Mouse (Mus musculus): ENCODE results near the gene Egf. TPM values are rescaled to one million over a fixed set of nuclear protein-coding genes. Genes with fewer than 3 reads are reported as not detected.
A peak's percentile ranks its signal among the peaks of the same experiment; 100 is the strongest.

Gene Egf
- polyA plus RNA-seq, 1 experiment, result 0.77 TPM

DNA sequence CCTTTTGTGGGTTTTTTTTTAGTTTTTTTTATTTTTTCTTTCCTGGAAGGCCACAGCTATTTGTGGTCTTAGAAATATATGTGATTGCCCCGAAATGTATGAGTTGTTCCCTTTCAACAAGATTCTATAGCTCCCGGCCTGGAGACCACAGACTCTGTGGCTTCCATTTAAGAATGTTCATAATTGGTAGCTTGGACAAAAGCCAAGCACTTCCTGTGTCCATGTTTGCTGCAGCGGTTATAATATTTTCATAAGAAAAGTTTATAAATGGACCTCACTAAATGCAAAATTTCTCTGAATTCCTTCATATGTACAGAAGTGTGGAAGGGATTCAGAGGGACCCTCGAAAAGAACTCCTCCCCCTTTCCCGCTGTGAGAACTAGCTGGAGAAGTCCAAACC lies 108.3 kb downstream of the Egf start:
- H3K4me3 ChIP-seq (ENCODE audit: low read depth, low read length), result no peak overlapping the region
- no peaks in the 10 kb centered on the region for H3K27me3 ChIP-seq (ENCODE audit: control insufficient read depth, insufficient read depth, low read length)
- no peak overlapping the region for H3K27ac ChIP-seq (ENCODE audit: insufficient read depth, low read depth, low read length)
- TF ChIP-seq CTCF (IDR thresholded peaks at IDR 0.05; ENCODE audit: extremely low read depth, insufficient read length, insufficient replicate concordance, low read depth, low read length), result no peak
- TF ChIP-seq POLR2A (IDR thresholded peaks at IDR 0.05; ENCODE audit: low read depth, low read length), result no peak
- no peaks in the 10 kb centered on the region; the same call in 1 of the 2 replicates for H3K4me1 ChIP-seq (ENCODE audit: control insufficient read depth, insufficient read depth, insufficient read length, low read length)
- no peaks in the 10 kb centered on the region for H3K36me3 ChIP-seq (ENCODE audit: control insufficient read depth, insufficient read depth, low read length)
- 84% methylated on average over 5 of the region's 5 CpGs for WGBS

DNA sequence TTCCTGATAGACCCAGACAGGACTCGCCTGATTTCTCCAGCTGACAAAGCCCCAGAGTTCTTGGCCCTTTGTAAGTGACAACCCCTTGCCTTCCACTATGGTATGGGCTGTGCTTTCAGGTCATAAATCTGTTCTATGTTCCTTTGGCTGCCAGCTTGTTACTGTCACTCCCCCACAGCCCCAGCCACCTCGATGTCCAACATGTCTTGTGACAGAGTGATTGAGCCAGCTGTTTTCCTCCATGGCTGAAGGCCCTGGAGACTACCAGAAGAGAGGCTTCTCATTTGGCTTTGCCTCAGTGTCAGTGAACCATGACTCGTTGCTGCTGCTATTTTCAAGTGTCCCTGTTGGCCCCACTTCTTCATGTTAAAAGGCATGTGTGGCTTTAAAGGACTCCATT lies 109.7 kb downstream of the Egf start:
- Histone ChIP-seq H3K4me3 (ENCODE audit: low read depth, low read length) (no peak overlapping the region), H3K27me3 (ENCODE audit: control insufficient read depth, insufficient read depth, low read length) (no peaks in the 10 kb centered on the region), H3K36me3 (ENCODE audit: control insufficient read depth, insufficient read depth, low read length) (no peaks in the 10 kb centered on the region), H3K4me1 (ENCODE audit: control insufficient read depth, insufficient read depth, insufficient read length, low read length) (no peaks in the 10 kb centered on the region; the same call in 1 of the 2 replicates), H3K27ac (ENCODE audit: insufficient read depth, low read depth, low read length) (no peak overlapping the region)
- WGBS, result 58% methylated on average over 3 of the region's 3 CpGs
- TF ChIP-seq CTCF (IDR thresholded peaks at IDR 0.05; ENCODE audit: extremely low read depth, insufficient read length, insufficient replicate concordance, low read depth, low read length), result no peak
- TF ChIP-seq POLR2A (IDR thresholded peaks at IDR 0.05; ENCODE audit: low read depth, low read length), result no peak

DNA sequence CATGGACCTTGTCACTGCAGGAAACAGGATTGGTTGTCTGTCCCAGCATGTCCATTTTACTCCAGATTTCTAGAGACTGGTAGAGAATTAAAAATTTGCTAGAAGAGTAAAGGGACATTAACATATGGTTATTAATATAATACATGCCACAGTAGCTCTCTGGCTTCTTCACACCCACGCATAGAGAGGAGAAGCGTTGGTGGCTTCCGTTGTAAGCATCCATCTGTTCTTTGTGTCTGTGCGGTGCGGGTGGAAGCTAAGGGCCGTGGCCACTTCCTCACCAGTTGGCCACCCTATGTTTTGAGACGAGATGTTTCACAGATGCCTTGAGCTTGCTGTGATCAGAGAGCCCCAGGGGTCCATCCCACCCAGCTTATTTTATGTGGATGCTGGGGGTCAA lies 113.5 kb downstream of the Egf start:
- Histone ChIP-seq H3K4me1 (ENCODE audit: control insufficient read depth, insufficient read depth, insufficient read length, low read length) (no peaks in the 10 kb centered on the region), H3K36me3 (ENCODE audit: control insufficient read depth, insufficient read depth, low read length) (no peaks in the 10 kb centered on the region), H3K4me3 (ENCODE audit: low read depth, low read length) (no peak overlapping the region), H3K27me3 (ENCODE audit: control insufficient read depth, insufficient read depth, low read length) (no peaks in the 10 kb centered on the region), H3K27ac (ENCODE audit: insufficient read depth, low read depth, low read length) (no peak overlapping the region)
- TF ChIP-seq POLR2A (IDR thresholded peaks at IDR 0.05; ENCODE audit: low read depth, low read length) (no peak), CTCF (IDR thresholded peaks at IDR 0.05; ENCODE audit: extremely low read depth, insufficient read length, insufficient replicate concordance, low read depth, low read length) (no peak)
- WGBS, result 87% methylated on average over 7 of the region's 7 CpGs

DNA sequence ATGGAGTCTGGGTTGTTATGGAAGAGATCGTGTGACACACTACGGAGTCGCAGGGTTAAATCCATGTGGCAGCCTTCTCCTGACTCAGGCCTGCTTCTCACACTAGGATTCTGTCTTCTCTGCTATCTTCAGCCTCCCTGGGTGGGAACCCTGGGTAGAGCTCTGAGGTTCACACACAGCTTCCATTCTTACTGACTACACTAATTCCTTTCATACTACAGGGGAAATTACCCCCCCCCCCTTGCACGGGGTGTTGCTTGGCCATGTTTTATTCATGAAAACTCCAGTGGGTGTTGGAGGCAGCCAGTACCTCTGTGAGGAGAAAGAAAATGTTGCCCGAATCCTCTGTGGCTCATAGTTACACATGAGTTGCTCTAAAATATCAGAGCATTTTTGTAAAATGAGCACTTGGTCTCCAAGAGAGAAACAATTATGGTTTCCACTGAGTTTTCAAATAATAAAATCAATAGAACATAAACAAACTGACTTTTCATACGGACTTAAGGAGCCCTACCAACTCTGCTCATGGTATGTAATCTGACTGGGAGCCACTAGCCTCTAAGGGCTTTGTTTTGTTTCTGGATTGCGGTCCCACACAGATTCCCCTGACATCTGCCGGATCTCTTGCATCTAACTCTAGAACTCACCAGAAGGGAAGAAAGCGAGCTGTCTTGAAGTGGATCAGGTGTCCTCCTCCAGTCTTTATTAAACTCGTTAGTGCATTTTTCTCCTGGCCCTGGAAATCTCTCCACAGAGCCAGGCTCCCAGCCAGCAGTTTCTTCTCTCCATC lies 114.7 kb downstream of the Egf start:
- Histone ChIP-seq H3K27me3 (ENCODE audit: control insufficient read depth, insufficient read depth, low read length) (no peaks in the 10 kb centered on the region), H3K36me3 (ENCODE audit: control insufficient read depth, insufficient read depth, low read length) (peaks cover 4% of the 10 kb centered on the region; the same call in 1 of the 2 replicates), H3K4me1 (ENCODE audit: control insufficient read depth, insufficient read depth, insufficient read length, low read length) (no peaks in the 10 kb centered on the region), H3K27ac (ENCODE audit: insufficient read depth, low read depth, low read length) (no peak overlapping the region), H3K4me3 (ENCODE audit: low read depth, low read length) (no peak overlapping the region)
- 78% methylated on average over 10 of the region's 10 CpGs for WGBS
- no peak for TF ChIP-seq CTCF (IDR thresholded peaks at IDR 0.05; ENCODE audit: extremely low read depth, insufficient read length, insufficient replicate concordance, low read depth, low read length)

DNA sequence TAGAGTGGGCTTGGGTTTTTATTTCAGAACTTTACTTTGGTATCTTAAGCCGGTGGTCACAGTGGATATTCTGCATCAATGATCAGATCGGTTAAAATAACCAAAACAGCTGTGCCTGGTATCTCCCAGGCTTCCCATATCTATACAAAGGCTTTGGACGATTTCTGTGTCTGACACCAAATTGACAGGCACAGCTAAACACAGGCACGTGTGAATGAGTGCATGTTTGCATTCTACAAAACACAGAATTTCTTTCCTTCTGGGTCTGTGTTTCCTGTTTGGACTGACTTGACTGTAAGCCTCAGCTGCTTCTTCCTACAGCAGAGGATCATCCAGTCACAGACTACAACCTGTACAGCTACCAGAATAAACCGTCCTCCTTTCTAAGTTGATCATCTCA lies 115.4 kb downstream of the Egf start:
- Histone ChIP-seq H3K4me1 (ENCODE audit: control insufficient read depth, insufficient read depth, insufficient read length, low read length) (no peaks in the 10 kb centered on the region), H3K27ac (ENCODE audit: insufficient read depth, low read depth, low read length) (no peak overlapping the region), H3K4me3 (ENCODE audit: low read depth, low read length) (no peak overlapping the region), H3K36me3 (ENCODE audit: control insufficient read depth, insufficient read depth, low read length) (peaks cover 4% of the 10 kb centered on the region; the same call in 1 of the 2 replicates), H3K27me3 (ENCODE audit: control insufficient read depth, insufficient read depth, low read length) (no peaks in the 10 kb centered on the region)
- TF ChIP-seq CTCF (IDR thresholded peaks at IDR 0.05; ENCODE audit: extremely low read depth, insufficient read length, insufficient replicate concordance, low read depth, low read length), result no peak
- no peak for TF ChIP-seq POLR2A (IDR thresholded peaks at IDR 0.05; ENCODE audit: low read depth, low read length)
- 67% methylated on average over 5 of the region's 5 CpGs for WGBS

DNA sequence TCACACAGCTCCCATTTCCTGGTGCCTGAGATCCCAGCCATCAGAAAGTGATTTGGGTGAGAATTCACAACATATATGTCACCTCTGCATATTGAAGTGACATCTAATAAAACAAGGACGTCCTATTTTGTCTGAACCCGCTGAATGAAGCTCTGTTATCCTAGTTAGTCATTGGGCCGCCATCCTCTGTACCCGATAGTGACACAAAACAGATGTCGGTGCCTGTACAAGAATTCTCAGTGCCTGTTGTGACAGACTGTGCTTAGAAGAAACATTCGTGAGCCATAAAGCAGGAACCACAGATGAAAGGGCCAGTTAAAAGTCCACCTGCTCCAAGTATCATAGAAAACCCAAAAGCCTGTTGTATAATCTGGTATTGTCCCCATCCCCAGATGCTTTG lies 117.7 kb downstream of the Egf start:
- WGBS, result 90% methylated on average over 6 of the region's 6 CpGs
- Histone ChIP-seq H3K27ac (ENCODE audit: insufficient read depth, low read depth, low read length) (no peak overlapping the region), H3K36me3 (ENCODE audit: control insufficient read depth, insufficient read depth, low read length) (peaks cover 14% of the 10 kb centered on the region), H3K27me3 (ENCODE audit: control insufficient read depth, insufficient read depth, low read length) (no peaks in the 10 kb centered on the region), H3K4me3 (ENCODE audit: low read depth, low read length) (no peak overlapping the region), H3K4me1 (ENCODE audit: control insufficient read depth, insufficient read depth, insufficient read length, low read length) (no peaks in the 10 kb centered on the region)
- TF ChIP-seq POLR2A (IDR thresholded peaks at IDR 0.05; ENCODE audit: low read depth, low read length) (no peak), CTCF (IDR thresholded peaks at IDR 0.05; ENCODE audit: extremely low read depth, insufficient read length, insufficient replicate concordance, low read depth, low read length) (no peak)

DNA sequence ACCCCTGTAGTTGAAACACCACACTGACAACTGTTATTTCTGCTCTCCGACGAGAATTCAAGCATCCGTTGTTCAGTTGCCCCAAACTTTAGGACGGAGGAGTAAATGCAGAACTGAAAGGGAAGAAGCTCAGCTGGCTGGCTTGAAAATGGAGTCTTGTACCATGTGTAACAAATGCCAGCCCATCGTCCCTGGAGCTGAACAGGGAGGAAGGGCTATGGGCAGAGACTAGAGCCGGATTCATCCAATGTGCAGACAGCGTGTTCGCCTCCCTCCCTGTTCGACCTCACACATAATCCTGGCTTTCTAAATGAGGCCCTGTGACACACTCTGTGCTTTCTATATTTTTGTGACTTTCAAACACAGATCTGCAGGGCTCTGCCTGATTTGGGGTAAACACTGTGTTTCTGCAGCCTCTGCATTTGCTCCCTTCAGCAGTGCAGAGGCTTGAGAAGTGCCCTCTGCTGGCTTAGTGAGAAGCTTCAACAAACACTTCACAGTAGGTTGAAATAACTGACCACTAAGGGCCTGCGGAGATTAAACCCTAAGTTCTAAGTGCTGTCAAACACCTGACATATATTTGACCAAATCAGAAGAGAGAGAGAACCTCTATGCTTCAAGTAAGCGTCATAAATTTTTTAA lies 120.7 kb downstream of the Egf start:
- Histone ChIP-seq H3K27me3 (ENCODE audit: control insufficient read depth, insufficient read depth, low read length) (no peaks in the 10 kb centered on the region), H3K27ac (ENCODE audit: insufficient read depth, low read depth, low read length) (no peak overlapping the region), H3K36me3 (ENCODE audit: control insufficient read depth, insufficient read depth, low read length) (peaks cover 28% of the 10 kb centered on the region), H3K4me3 (ENCODE audit: low read depth, low read length) (no peak overlapping the region), H3K4me1 (ENCODE audit: control insufficient read depth, insufficient read depth, insufficient read length, low read length) (no peaks in the 10 kb centered on the region)
- TF ChIP-seq CTCF (IDR thresholded peaks at IDR 0.05; ENCODE audit: extremely low read depth, insufficient read length, insufficient replicate concordance, low read depth, low read length), result peak; percentile 39; the same call in 1 of the 2 replicates
- no peak for TF ChIP-seq POLR2A (IDR thresholded peaks at IDR 0.05; ENCODE audit: low read depth, low read length)
- whole genome bisulfite sequencing, result 86% methylated on average over 11 of the region's 11 CpGs
